Mouse (Mus musculus) central nervous system, embryonic 18 days (tissue): Measurements from ENCODE around the gene Zbtb43. TPM values are rescaled to one million over a fixed set of nuclear protein-coding genes. Genes with fewer than 3 reads are reported as not detected.

Source experiments
- polyA plus RNA-seq: library from polyadenylated mRNA; depleted of rRNA; stranded (reverse); fragments of >200 nt; gene quantifications from 2 replicates; pipeline ENCODE4 v1.2.3, GENCODE M21; 2012; rRNA removed

Gene Zbtb43
- 21.0 and 21.3 TPM in 2 replicates for polyA plus RNA-seq

DNA sequence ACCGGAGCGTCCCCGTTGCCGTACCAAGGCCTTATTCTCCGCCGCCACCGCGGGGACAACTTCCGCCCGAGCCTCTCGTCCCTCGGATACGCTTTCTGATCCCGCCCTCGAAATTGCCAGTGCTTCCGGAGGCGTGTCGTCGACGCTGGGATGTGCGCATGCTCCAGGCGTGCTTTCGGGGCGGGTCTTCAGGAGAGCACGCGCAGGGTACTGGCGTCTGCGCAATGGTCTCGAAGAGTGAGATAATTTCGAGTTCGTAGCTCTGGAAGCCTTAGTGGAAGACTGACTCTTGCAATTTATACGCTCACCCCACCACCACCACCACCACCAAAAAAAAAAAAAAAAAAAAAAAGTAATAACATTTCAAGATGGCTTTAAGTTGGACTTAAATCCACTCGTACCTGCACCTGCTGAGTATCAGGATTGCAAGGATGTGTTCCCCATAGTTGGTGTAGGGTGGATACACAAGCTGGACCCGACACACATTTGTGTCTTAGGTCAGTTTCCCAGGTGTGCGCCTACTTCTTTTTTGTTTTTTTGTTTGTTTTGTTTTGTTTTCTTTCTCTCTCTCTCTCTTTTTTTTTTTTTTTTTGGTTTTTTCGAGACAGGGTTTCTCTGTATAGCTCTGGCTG is at the start of gene Zbtb43:
Gene Zbtb43 (minus strand): TSS at position 94 of the 632 bp plus-strand sequence.

GRCm38 (mm10) chr2:33430771-33431699 is 37.3 kb downstream of the Zbtb43 start, which contains the start of gene Zbtb34:
TSS of gene Zbtb34 (minus strand) at chr2:33431324.

Other genes with a start within 250 kb of the Zbtb43 start
- 88.2 and 92.4 TPM in 2 replicates for gene Ralgps1, start 97.1 kb downstream of the Zbtb43 start, polyA plus RNA-seq
- gene Zbtb34, start 37.2 kb downstream of the Zbtb43 start, polyA plus RNA-seq: 24.1 and 27.1 TPM in 2 replicates
- 1.0 and 1.4 TPM in 2 replicates for gene Lmx1b, start 172.0 kb upstream of the Zbtb43 start, polyA plus RNA-seq